Mouse (Mus musculus) left cerebral cortex, adult 11 months (tissue): ENCODE data around the gene Mrrf.

ENCODE experiments used
- DNase-seq: peaks from one replicate; pipeline ENCODE4 v3.0.0; 2022; ENCODE audit warnings: low spot score

Gene Mrrf

DNA sequence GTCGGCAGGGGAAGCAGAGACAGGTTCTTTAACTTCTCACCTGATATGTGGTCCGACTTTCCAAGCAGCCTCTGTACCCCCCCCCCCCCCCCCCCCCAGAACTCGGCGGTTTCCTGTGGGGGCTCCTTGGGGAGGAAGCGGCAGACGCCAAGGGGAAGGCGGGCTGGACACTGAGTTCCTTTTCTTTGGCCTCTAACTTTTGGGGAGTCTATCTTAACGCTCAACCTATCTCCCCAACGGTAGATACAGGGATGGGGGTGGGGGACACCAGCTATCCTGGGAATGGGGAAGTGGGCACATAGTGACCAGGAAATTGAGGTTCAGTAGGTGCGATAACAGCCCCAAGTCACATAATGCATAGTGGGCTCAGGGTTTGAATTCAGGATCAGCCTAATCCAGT is 94.8 kb downstream of the Mrrf start:
- DNase-seq = no peak

DNA sequence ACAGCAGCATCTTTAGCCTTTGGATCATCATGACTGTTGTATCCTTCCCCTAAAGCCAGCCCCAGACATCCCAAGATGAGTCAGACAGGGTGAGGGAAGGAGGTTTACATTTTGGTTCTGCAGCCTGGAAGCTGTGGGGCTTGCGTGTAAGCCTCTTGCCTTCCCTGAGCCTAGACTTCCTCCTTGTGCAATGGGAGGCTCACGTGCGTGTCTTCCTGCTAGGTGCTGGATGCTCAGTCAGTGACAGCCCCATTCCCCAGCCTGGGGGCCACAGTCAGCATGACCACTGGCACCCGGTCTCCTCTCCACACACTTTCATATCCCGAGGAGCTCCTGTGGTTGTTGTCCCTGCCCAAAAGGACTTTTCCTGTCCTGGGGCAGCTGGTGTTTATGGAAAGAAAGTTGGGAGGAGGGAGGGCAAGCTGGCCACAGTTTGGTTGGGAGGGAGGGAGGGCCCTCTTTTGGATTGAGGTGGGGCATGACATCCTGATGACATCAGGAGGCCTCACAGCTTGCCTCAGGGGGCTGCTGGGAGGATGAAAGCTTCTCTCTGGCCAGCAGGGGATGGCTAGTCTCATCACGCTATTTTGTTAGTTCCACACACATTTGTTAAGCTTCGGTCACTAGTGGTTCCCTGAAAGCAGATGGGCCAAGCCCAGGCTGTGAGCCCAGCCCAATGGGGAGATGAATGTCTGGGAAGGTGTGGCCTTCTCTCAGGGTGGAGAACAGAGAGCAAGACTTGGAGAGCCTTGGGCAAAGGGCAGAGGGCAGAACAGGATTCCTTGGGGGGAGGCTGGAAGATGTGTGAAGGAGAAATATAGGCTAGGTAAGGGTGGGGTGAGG is 98.6 kb downstream of the Mrrf start:
- no peak for DNase-seq

DNA sequence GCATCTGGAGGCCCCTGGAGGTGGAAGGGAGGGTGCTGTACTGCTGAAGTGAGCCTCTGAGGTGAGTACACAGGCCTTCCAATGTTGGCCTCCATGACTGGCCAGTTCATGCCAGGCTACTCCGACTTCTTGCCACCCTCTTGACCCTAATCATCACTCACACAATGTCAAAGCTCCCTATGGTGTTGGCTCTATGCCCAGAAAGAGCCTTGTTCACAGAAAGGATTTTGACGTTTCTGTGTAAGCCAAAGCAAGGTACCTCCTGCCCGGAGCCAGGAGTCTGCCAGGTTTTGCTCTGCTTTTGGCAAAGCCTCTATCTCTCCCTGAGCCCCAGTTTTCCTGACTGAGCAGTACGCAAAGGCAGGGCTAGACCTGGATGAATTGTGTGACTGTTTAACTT is 99.7 kb downstream of the Mrrf start:
- DNase-seq = no peak

DNA sequence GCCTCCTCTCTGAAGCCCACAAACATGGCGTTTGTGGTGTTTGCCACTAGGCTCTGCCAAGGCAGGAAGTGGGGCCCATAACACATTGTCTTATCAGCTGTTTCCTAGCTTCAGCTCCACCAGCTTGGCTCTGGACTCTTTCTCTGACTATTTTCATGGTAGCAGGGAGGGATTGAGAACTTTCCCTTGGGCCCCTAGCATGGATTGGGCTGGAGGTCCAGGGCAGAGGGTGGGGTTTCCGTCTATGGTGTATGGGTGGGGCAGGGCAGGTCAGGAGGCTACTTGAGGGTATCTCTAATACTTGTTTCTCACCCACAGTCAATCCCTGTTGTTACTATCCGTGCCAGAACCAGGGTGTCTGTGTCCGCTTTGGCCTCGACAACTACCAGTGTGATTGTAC is 100.7 kb downstream of the Mrrf start:
- no peak for DNase-seq

DNA sequence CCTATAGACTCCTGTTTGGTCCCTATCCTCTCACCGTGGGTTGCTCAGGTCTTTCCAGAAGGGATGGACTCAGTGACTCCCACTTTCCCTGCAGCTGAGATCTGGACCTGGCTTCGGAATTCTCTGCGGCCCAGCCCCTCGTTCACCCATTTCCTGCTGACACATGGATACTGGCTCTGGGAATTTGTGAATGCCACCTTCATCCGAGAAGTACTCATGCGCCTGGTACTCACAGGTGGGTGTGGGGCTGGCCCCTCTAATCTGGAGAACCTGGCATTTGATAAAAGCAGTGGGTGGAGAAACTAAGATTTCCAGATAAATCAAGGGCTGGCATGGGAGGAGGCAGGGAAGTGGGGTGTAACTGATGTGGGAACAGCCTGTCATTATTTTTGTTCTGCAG is 101.4 kb downstream of the Mrrf start:
- DNase-seq = no peak

DNA sequence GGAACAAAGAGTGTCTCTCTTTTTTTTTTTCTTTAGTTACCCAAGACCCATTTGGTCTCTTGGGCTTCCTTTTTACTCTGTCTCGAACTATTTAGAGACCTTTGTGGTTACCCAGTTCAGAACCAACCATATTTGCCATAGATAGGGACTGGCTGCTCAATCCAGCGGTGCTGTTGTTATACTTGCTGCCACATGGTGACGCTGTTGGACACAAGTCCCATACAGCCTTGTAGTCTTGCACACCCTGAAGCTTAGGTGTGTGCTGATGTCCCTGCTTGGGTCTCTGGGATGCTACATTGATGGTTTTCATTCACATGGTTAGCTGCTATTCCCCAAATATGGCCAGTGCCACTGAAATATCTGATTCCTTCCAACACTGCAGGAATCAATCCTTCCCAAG is 102.3 kb downstream of the Mrrf start:
- DNase-seq = no peak

DNA sequence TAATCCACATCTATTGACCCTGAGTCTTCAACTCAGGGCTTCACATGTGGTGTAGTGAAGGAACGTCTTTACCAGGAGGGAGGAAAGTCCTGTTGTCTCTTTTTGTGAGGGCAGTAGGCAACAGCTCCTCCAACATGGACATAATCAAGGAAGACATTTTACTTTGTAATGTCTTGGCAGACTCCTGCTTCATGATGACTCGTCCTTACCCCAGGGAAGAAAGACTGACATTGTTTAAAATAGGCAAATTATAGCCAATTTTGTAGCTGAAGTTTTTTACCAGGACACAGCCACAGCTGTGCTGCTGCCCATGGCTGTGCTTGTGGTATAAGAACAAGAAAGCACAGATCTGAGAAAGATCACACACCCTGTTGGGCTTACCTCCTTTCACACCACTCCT is 102.8 kb downstream of the Mrrf start:
- DNase-seq = no peak
